Mouse (Mus musculus): ENCODE measurements at regions not wholly inside any gene's neighbourhood (a gene's known extent, or its start where the extent isn't known, plus 50 kb on each side); places are given as distances from the start of the nearest gene placed in this dataset.

GRCm38 (mm10) chr10:110625644-110626043 lies 119.6 kb upstream of the E2f7 start:
- Histone ChIP-seq H3K36me3 (replicated peaks; ENCODE audit: control insufficient read depth, insufficient read depth, low read length) (no peaks in the 10 kb centered on the region), H3K27ac (ENCODE audit: low read depth) (no peak overlapping the region), H3K4me3 (ENCODE audit: low read depth, low read length) (no peak overlapping the region), H3K9ac (replicated peaks; ENCODE audit: low read depth, low read length) (no peak overlapping the region), H3K27me3 (ENCODE audit: control insufficient read depth, insufficient read depth, low read length) (no peaks in the 10 kb centered on the region), H3K9me3 (replicated peaks; ENCODE audit: control insufficient read depth, low read length) (no peaks in the 10 kb centered on the region), H3K4me2 (ENCODE audit: low read depth, low read length) (no peak overlapping the region), H3K4me1 (ENCODE audit: control insufficient read depth, insufficient read depth) (no peaks in the 10 kb centered on the region)
- ATAC-seq (ENCODE audit: insufficient read depth, low read depth), result no peak
- 81% methylated on average over 3 of the region's 3 CpGs for WGBS
- DNase-seq (ENCODE audit: low spot score), result no peak
- no peak for TF ChIP-seq CTCF (IDR thresholded peaks at IDR 0.05; ENCODE audit: low read depth)
- no peak for TF ChIP-seq EP300 (IDR thresholded peaks at IDR 0.05; ENCODE audit: low read depth)

- no peaks in the 10 kb centered on the region for H3K4me1 ChIP-seq (ENCODE audit: control insufficient read depth, insufficient read depth)
- H3K27ac ChIP-seq (ENCODE audit: low read depth), result no peak overlapping the region
- TF ChIP-seq CTCF (IDR thresholded peaks at IDR 0.05; ENCODE audit: low read depth), result no peak
- TF ChIP-seq EP300 (IDR thresholded peaks at IDR 0.05; ENCODE audit: low read depth), result no peak
- DNase-seq (ENCODE audit: low spot score) (no peak), ATAC-seq (ENCODE audit: insufficient read depth, low read depth) (no peak)
- H3K36me3 ChIP-seq (replicated peaks; ENCODE audit: control insufficient read depth, insufficient read depth, low read length), result no peaks in the 10 kb centered on the region
- no peak overlapping the region for H3K4me2 ChIP-seq (ENCODE audit: low read depth, low read length)
- H3K9me3 ChIP-seq (replicated peaks; ENCODE audit: control insufficient read depth, low read length), result no peaks in the 10 kb centered on the region
- no peak overlapping the region for H3K4me3 ChIP-seq (ENCODE audit: low read depth, low read length)
- no peak overlapping the region for H3K9ac ChIP-seq (replicated peaks; ENCODE audit: low read depth, low read length)
- no peaks in the 10 kb centered on the region for H3K27me3 ChIP-seq (ENCODE audit: control insufficient read depth, insufficient read depth, low read length)
- WGBS, result 64% methylated on average over 10 of the region's 10 CpGs
Observed at GRCm38 (mm10) chr10:110640406-110640805, 104.8 kb upstream of the E2f7 start.

GRCm38 (mm10) chr10:110642065-110642690 lies 103.1 kb upstream of the E2f7 start:
- no peak for DNase-seq (ENCODE audit: low spot score)
- no peak for TF ChIP-seq CTCF (IDR thresholded peaks at IDR 0.05; ENCODE audit: low read depth)
- TF ChIP-seq EP300 (IDR thresholded peaks at IDR 0.05; ENCODE audit: low read depth), result no peak
- Histone ChIP-seq H3K27me3 (ENCODE audit: control insufficient read depth, insufficient read depth, low read length) (no peaks in the 10 kb centered on the region), H3K4me3 (ENCODE audit: low read depth, low read length) (no peak overlapping the region), H3K27ac (ENCODE audit: low read depth) (no peak overlapping the region), H3K4me2 (ENCODE audit: low read depth, low read length) (no peak overlapping the region), H3K9me3 (replicated peaks; ENCODE audit: control insufficient read depth, low read length) (no peaks in the 10 kb centered on the region), H3K9ac (replicated peaks; ENCODE audit: low read depth, low read length) (no peak overlapping the region), H3K4me1 (ENCODE audit: control insufficient read depth, insufficient read depth) (no peaks in the 10 kb centered on the region), H3K36me3 (replicated peaks; ENCODE audit: control insufficient read depth, insufficient read depth, low read length) (no peaks in the 10 kb centered on the region)
- 86% methylated on average over 19 of the region's 19 CpGs for WGBS
- no peak for ATAC-seq (ENCODE audit: insufficient read depth, low read depth)

GRCm38 (mm10) chr10:110647603-110648002 lies 97.6 kb upstream of the E2f7 start:
- H3K9me3 ChIP-seq (replicated peaks; ENCODE audit: control insufficient read depth, low read length), result no peaks in the 10 kb centered on the region
- no peak for TF ChIP-seq CTCF (IDR thresholded peaks at IDR 0.05; ENCODE audit: low read depth)
- no peak for TF ChIP-seq EP300 (IDR thresholded peaks at IDR 0.05; ENCODE audit: low read depth)
- no peaks in the 10 kb centered on the region for H3K36me3 ChIP-seq (replicated peaks; ENCODE audit: control insufficient read depth, insufficient read depth, low read length)
- H3K4me3 ChIP-seq (ENCODE audit: low read depth, low read length), result no peak overlapping the region
- H3K27me3 ChIP-seq (ENCODE audit: control insufficient read depth, insufficient read depth, low read length), result no peaks in the 10 kb centered on the region
- H3K4me2 ChIP-seq (ENCODE audit: low read depth, low read length), result no peak overlapping the region
- DNase-seq (ENCODE audit: low spot score), result no peak
- 84% methylated on average over 7 of the region's 7 CpGs for WGBS
- H3K9ac ChIP-seq (replicated peaks; ENCODE audit: low read depth, low read length), result no peak overlapping the region
- H3K27ac ChIP-seq (ENCODE audit: low read depth), result no peak overlapping the region
- H3K4me1 ChIP-seq (ENCODE audit: control insufficient read depth, insufficient read depth), result no peaks in the 10 kb centered on the region
- no peak for ATAC-seq (ENCODE audit: insufficient read depth, low read depth)

- H3K9ac ChIP-seq (replicated peaks; ENCODE audit: low read depth, low read length), result no peak overlapping the region
- TF ChIP-seq CTCF (IDR thresholded peaks at IDR 0.05; ENCODE audit: low read depth), result no peak
- TF ChIP-seq EP300 (IDR thresholded peaks at IDR 0.05; ENCODE audit: low read depth), result no peak
- DNase-seq (ENCODE audit: low spot score) (no peak), ATAC-seq (ENCODE audit: insufficient read depth, low read depth) (no peak)
- WGBS, result 57% methylated on average over 6 of the region's 6 CpGs
- H3K4me2 ChIP-seq (ENCODE audit: low read depth, low read length), result no peak overlapping the region
- no peak overlapping the region for H3K4me3 ChIP-seq (ENCODE audit: low read depth, low read length)
- H3K27me3 ChIP-seq (ENCODE audit: control insufficient read depth, insufficient read depth, low read length), result no peaks in the 10 kb centered on the region
- H3K36me3 ChIP-seq (replicated peaks; ENCODE audit: control insufficient read depth, insufficient read depth, low read length), result no peaks in the 10 kb centered on the region
- H3K9me3 ChIP-seq (replicated peaks; ENCODE audit: control insufficient read depth, low read length), result no peaks in the 10 kb centered on the region
- H3K27ac ChIP-seq (ENCODE audit: low read depth), result no peak overlapping the region
- no peaks in the 10 kb centered on the region for H3K4me1 ChIP-seq (ENCODE audit: control insufficient read depth, insufficient read depth)
Observed at GRCm38 (mm10) chr10:110650107-110650506, 95.1 kb upstream of the E2f7 start.

- Histone ChIP-seq H3K4me2 (ENCODE audit: low read depth, low read length) (no peak overlapping the region), H3K9ac (replicated peaks; ENCODE audit: low read depth, low read length) (no peak overlapping the region), H3K9me3 (replicated peaks; ENCODE audit: control insufficient read depth, low read length) (no peaks in the 10 kb centered on the region), H3K27ac (ENCODE audit: low read depth) (no peak overlapping the region), H3K27me3 (ENCODE audit: control insufficient read depth, insufficient read depth, low read length) (no peaks in the 10 kb centered on the region), H3K4me3 (ENCODE audit: low read depth, low read length) (no peak overlapping the region), H3K4me1 (ENCODE audit: control insufficient read depth, insufficient read depth) (no peaks in the 10 kb centered on the region), H3K36me3 (replicated peaks; ENCODE audit: control insufficient read depth, insufficient read depth, low read length) (no peaks in the 10 kb centered on the region)
- TF ChIP-seq CTCF (IDR thresholded peaks at IDR 0.05; ENCODE audit: low read depth), result peak; percentile 28
- no peak for TF ChIP-seq EP300 (IDR thresholded peaks at IDR 0.05; ENCODE audit: low read depth)
- no peak for ATAC-seq (ENCODE audit: insufficient read depth, low read depth)
- no peak for DNase-seq (ENCODE audit: low spot score)
Observed at GRCm38 (mm10) chr10:110650851-110651250, 94.4 kb upstream of the E2f7 start.

Data from heart, postnatal 0 days (tissue).